Mouse (Mus musculus): Measurements from ENCODE around the gene Atp5e. TPM values are rescaled to one million over a fixed set of nuclear protein-coding genes. Genes with fewer than 3 reads are reported as not detected.

Atp5e gene
- total and polyA plus RNA-seq, 3 experiments, result 251 to 699 (median 673) TPM

DNA sequence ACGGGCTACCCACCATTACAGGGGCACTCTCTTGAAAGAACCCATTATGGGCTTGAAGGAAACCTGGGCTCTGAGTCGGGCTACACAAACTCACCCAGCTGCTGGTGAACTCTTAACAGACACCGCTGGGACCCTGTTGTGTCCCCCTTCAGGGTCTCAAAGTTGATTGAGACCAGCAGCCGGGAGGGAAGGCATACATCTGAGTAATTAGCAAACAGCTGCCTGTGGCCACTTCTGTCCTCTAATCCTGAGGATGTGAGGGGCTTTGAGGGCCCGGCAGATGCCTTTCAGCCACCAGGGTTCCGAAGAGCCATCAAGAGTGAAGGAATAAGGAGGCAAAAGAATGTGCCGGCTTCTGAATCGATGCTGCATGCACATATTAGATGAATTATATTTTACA, 17.0 kb downstream of the Atp5e start:
- dilution Hi-C loops (cut with MboI; ENCODE audit: extremely low pct_ligation_motif_present, extremely low pct_unique_long_range_greater_than_20kb, low sequenced_read_pairs) (no loop called here), in situ Hi-C loops (cut with MboI; ENCODE audit: low pct_ligation_motif_present, low pct_unique_long_range_greater_than_20kb, low sequenced_read_pairs) (no loop called here)
- TF ChIP-seq KAT2A (IDR thresholded peaks at IDR 0.05; ENCODE audit: insufficient replicate concordance, low read length) (no peak), HCFC1 (IDR thresholded peaks at IDR 0.05; ENCODE audit: low read depth, low read length) (no peak)
- Histone ChIP-seq H3K9ac (ENCODE audit: insufficient read depth, low read depth) (no peak overlapping the region), H3K4me3 (replicated peaks in 1 of 3; ENCODE audit: low read depth in 2 of 3, low read length in 2 of 3, poor library complexity in 1 of 3) (no peak overlapping the region), H3K27ac (ENCODE audit: insufficient read depth, low read depth) (no peak overlapping the region), H3K9me3 (replicated peaks; ENCODE audit: low read length) (no peaks in the 10 kb centered on the region), H3K79me2 (replicated peaks; ENCODE audit: control insufficient read depth, extremely low read depth, insufficient read depth, poor library complexity, severe bottlenecking) (no peaks in the 10 kb centered on the region), H3K27me3 (replicated peaks) (peaks cover 1% of the 10 kb centered on the region), H3K4me2 (ENCODE audit: insufficient read depth, low read depth, poor library complexity, severe bottlenecking) (no peak overlapping the region), H3K36me3 (replicated peaks in 1 of 2; ENCODE audit: control insufficient read depth in 1 of 2, insufficient read depth in 1 of 2, low read length in 1 of 2) (no peaks in the 10 kb centered on the region), H3K4me1 (ENCODE audit: control insufficient read depth in 1 of 2, insufficient read depth in 2 of 2) (peaks cover 16 to 25% of the 10 kb centered on the region in 2 experiments)
- DNase-seq (ENCODE audit: extremely low read depth), result no peak

DNA sequence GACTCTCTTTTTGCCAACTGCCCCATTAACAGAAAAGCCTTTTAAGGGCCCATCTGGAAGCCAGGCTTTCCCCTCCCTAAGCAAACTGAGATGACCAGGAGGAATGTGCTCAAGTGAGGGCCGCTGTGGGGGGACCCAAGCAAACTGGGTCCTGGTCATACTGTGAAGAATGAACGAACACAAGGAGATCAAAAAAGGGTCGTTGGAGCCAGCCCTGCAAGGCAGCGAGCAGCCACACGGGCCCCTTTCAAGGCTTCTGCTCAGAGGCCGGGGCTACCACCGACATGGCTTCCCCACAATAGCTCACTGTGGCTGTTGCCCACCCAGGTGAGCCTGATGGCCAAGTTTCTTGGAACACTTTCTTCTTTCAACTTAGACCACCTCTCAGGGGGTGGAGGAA, 17.4 kb downstream of the Atp5e start:
- no peaks in the 10 kb centered on the region for H3K79me2 ChIP-seq (replicated peaks; ENCODE audit: control insufficient read depth, extremely low read depth, insufficient read depth, poor library complexity, severe bottlenecking)
- peaks cover 1% of the 10 kb centered on the region for H3K27me3 ChIP-seq (replicated peaks)
- H3K4me3 ChIP-seq (replicated peaks in 1 of 3; ENCODE audit: low read depth in 2 of 3, low read length in 2 of 3, poor library complexity in 1 of 3), result no peak overlapping the region
- peaks cover 19 to 30% of the 10 kb centered on the region in 2 experiments for H3K4me1 ChIP-seq (ENCODE audit: control insufficient read depth in 1 of 2, insufficient read depth in 2 of 2)
- H3K9ac ChIP-seq (ENCODE audit: insufficient read depth, low read depth), result no peak overlapping the region
- in situ Hi-C loops (cut with MboI; ENCODE audit: low pct_ligation_motif_present, low pct_unique_long_range_greater_than_20kb, low sequenced_read_pairs) (no loop called here), dilution Hi-C loops (cut with MboI; ENCODE audit: extremely low pct_ligation_motif_present, extremely low pct_unique_long_range_greater_than_20kb, low sequenced_read_pairs) (no loop called here)
- no peaks in the 10 kb centered on the region for H3K9me3 ChIP-seq (replicated peaks; ENCODE audit: low read length)
- H3K27ac ChIP-seq (ENCODE audit: insufficient read depth, low read depth), result no peak overlapping the region
- DNase-seq (ENCODE audit: extremely low read depth), result no peak
- no peak overlapping the region for H3K4me2 ChIP-seq (ENCODE audit: insufficient read depth, low read depth, poor library complexity, severe bottlenecking)
- no peaks in the 10 kb centered on the region for H3K36me3 ChIP-seq (replicated peaks in 1 of 2; ENCODE audit: control insufficient read depth in 1 of 2, insufficient read depth in 1 of 2, low read length in 1 of 2)
- TF ChIP-seq ZMIZ1 (IDR thresholded peaks at IDR 0.05; ENCODE audit: low read depth, low read length) (no peak), ZC3H11A (IDR thresholded peaks at IDR 0.05; ENCODE audit: low read depth, low read length) (no peak)

- no peak for TF ChIP-seq POLR2AphosphoS2 (IDR thresholded peaks at IDR 0.05; ENCODE audit: low read depth, low read length)
- peak; percentile 46; the same call in 1 of the 2 replicates for TF ChIP-seq MAFK (IDR thresholded peaks at IDR 0.05; ENCODE audit: insufficient replicate concordance, low read length)
- TF ChIP-seq MXI1 (IDR thresholded peaks at IDR 0.05; ENCODE audit: low read depth, low read length), result peak; percentile 6; the same call in 1 of the 2 replicates
- TF ChIP-seq IRF4 (IDR thresholded peaks at IDR 0.05; ENCODE audit: low read depth, low read length), result peak; percentile 67; the same call in 1 of the 2 replicates
- peak; percentile 65 for TF ChIP-seq BHLHE40 (IDR thresholded peaks at IDR 0.05; ENCODE audit: low read depth, low read length)
- TF ChIP-seq ETS1 (conservative IDR thresholded peaks at IDR 0.05; ENCODE audit: low read depth, low read length), result peak; percentile 49; the same call in 1 of the 2 replicates
- 0 out of 2 replicates have a peak, but pooled peaks have one; percentile 40 for TF ChIP-seq JUND (conservative IDR thresholded peaks at IDR 0.05; ENCODE audit: low read depth, low read length)
- TF ChIP-seq UBTF (IDR thresholded peaks at IDR 0.05; ENCODE audit: low read depth, low read length), result no peak
- TF ChIP-seq EP300 (IDR thresholded peaks at IDR 0.05; ENCODE audit: low read length), result peak; percentile 66
- dilution Hi-C loops (cut with MboI; ENCODE audit: extremely low pct_ligation_motif_present, extremely low pct_unique_long_range_greater_than_20kb, low sequenced_read_pairs), result no loop called here
Observed at GRCm38 (mm10) chr2:174445018-174445417, 18.9 kb downstream of the Atp5e start.

More at GRCm38 (mm10) chr2:174445018-174445417, 18.9 kb downstream of the Atp5e start:
- Histone ChIP-seq H3K27me3 (replicated peaks) (peaks cover 1% of the 10 kb centered on the region), H3K79me2 (replicated peaks; ENCODE audit: control insufficient read depth, extremely low read depth, insufficient read depth, poor library complexity, severe bottlenecking) (no peaks in the 10 kb centered on the region), H3K4me2 (ENCODE audit: insufficient read depth, low read depth, poor library complexity, severe bottlenecking) (0 out of 2 replicates have a peak overlapping the region, but pooled peaks have one; percentile 33), H3K27ac (ENCODE audit: insufficient read depth, low read depth) (no peak overlapping the region), H3K9me3 (replicated peaks; ENCODE audit: low read length) (no peaks in the 10 kb centered on the region), H3K9ac (ENCODE audit: insufficient read depth, low read depth) (no peak overlapping the region), H3K4me3 (replicated peaks in 1 of 3; ENCODE audit: low read depth in 2 of 3, low read length in 2 of 3, poor library complexity in 1 of 3) (no peak overlapping the region), H3K36me3 (replicated peaks in 1 of 2; ENCODE audit: control insufficient read depth in 1 of 2, insufficient read depth in 1 of 2, low read length in 1 of 2) (no peaks in the 10 kb centered on the region), H3K4me1 (ENCODE audit: control insufficient read depth in 1 of 2, insufficient read depth in 2 of 2) (peaks cover 24 to 41% of the 10 kb centered on the region in 2 experiments)
- in situ Hi-C loops (cut with MboI; ENCODE audit: low pct_ligation_motif_present, low pct_unique_long_range_greater_than_20kb, low sequenced_read_pairs), result no loop called here
- no peak for DNase-seq (ENCODE audit: extremely low read depth)
